ENCODE assay signal across 9 mouse cellular contexts in genomic region chr7:135900861-135901321, GRCm38 (mm10).
DNase-seq lines count a peak whose midpoint lies in the region; ATAC-seq lines count a peak whose summit lies in the region.
"Had no signal": no experiment of that assay in that cellular context is flagged by ENCODE, and none has a peak within 500 bp of the region (broad histone marks: within the 10 kb centered on the region; RNA-seq: fewer than 3 reads in every experiment).

No protein-coding gene starts in this region.

- H3K27ac ChIP-seq in heart, embryonic 12.5 days (ENCODE audit: poor library complexity, severe bottlenecking), result peak overlapping the region; percentile 57; the same call in 1 of the 2 replicates
- H3K27ac ChIP-seq in limb, embryonic 10.5 days, result peak overlapping the region; percentile 65
- no peak overlapping the region for H3K27ac ChIP-seq in midbrain, embryonic 15.5 days
- H3K27ac ChIP-seq: midbrain, embryonic 12.5 days had no signal

- H3K9me3 ChIP-seq in heart, embryonic 12.5 days (replicated peaks), result no peaks in the 10 kb centered on the region
- no peaks in the 10 kb centered on the region for H3K9me3 ChIP-seq in limb, embryonic 10.5 days (replicated peaks)
- no peaks in the 10 kb centered on the region for H3K9me3 ChIP-seq in midbrain, embryonic 15.5 days
- H3K9me3 ChIP-seq: midbrain, embryonic 12.5 days had no signal

- H3K27me3 ChIP-seq in heart, embryonic 12.5 days (replicated peaks), result no peaks in the 10 kb centered on the region
- no peaks in the 10 kb centered on the region for H3K27me3 ChIP-seq in limb, embryonic 10.5 days (ENCODE audit: low read depth, poor library complexity, severe bottlenecking)
- H3K27me3 ChIP-seq in midbrain, embryonic 15.5 days (replicated peaks), result no peaks in the 10 kb centered on the region
- H3K27me3 ChIP-seq: midbrain, embryonic 12.5 days had no signal

- WGBS in heart, embryonic 12.5 days, result 24% methylated on average over 10 of the region's 10 CpGs
- WGBS in limb, embryonic 10.5 days, result 18% methylated on average over 10 of the region's 10 CpGs
- 51% methylated on average over 10 of the region's 10 CpGs for WGBS in midbrain, embryonic 15.5 days

- peak; percentile 56; the same call in 1 of the 2 replicates for ATAC-seq in heart, embryonic 12.5 days (ENCODE audit: insufficient number of reproducible peaks, low FRiP score)
- no peak for ATAC-seq in midbrain, embryonic 15.5 days (replicated peaks)

- peaks cover 25% of the 10 kb centered on the region for H3K4me1 ChIP-seq in heart, embryonic 12.5 days (replicated peaks)
- H3K4me1 ChIP-seq in limb, embryonic 10.5 days, result peaks cover 28% of the 10 kb centered on the region
- no peaks in the 10 kb centered on the region for H3K4me1 ChIP-seq in midbrain, embryonic 15.5 days
- H3K4me1 ChIP-seq: midbrain, embryonic 12.5 days had no signal

- H3K4me2 ChIP-seq in heart, embryonic 12.5 days, result peak overlapping the region; percentile 33
- no peak overlapping the region for H3K4me2 ChIP-seq in midbrain, embryonic 15.5 days
- H3K4me2 ChIP-seq: midbrain, embryonic 12.5 days had no signal

- no peak overlapping the region for H3K9ac ChIP-seq in heart, embryonic 12.5 days
- H3K9ac ChIP-seq in midbrain, embryonic 15.5 days, result no peak overlapping the region
- H3K9ac ChIP-seq: midbrain, embryonic 12.5 days had no signal

- H3K4me3 ChIP-seq in heart, embryonic 12.5 days, result no peak overlapping the region
- no peak overlapping the region for H3K4me3 ChIP-seq in limb, embryonic 10.5 days
- H3K4me3 ChIP-seq in midbrain, embryonic 15.5 days, result no peak overlapping the region
- H3K4me3 ChIP-seq: midbrain, embryonic 12.5 days had no signal

- DNase-seq in embryo, embryonic 11 days, result peak; percentile 42
- no peak for DNase-seq in embryo, embryonic 9.5 days (ENCODE audit: extremely low spot score)
- DNase-seq in adrenal gland, postnatal 36 days, result peak; percentile 48 to 73
- peak; percentile 48 for DNase-seq in limb, embryonic 10.5 days (ENCODE audit: low spot score)
- no peak for DNase-seq in thymus, postnatal 25 days
- no peak for DNase-seq in urinary bladder, postnatal 10 days (ENCODE audit: low spot score)

- H3K36me3 ChIP-seq in heart, embryonic 12.5 days, result no peaks in the 10 kb centered on the region
- H3K36me3 ChIP-seq in limb, embryonic 10.5 days, result no peaks in the 10 kb centered on the region
- H3K36me3 ChIP-seq in midbrain, embryonic 15.5 days (replicated peaks), result no peaks in the 10 kb centered on the region
- H3K36me3 ChIP-seq: midbrain, embryonic 12.5 days had no signal

Comparison
In these comparisons a context has a peak if more than half of its experiments do, and no peak if none do; other contexts are left out.
1. DNase-seq: peak in embryo, embryonic 11 days (single experiment), adrenal gland, postnatal 36 days (2 of 2) and limb, embryonic 10.5 days (single experiment); none in embryo, embryonic 9.5 days (single experiment), thymus, postnatal 25 days (single experiment) and urinary bladder, postnatal 10 days (single experiment).